Mouse (Mus musculus) CD4-positive, CD25-positive, alpha-beta regulatory T cell, adult 2 months (primary cell): Measurements from ENCODE around the gene Omt2b.
A peak's percentile ranks its signal among the peaks of the same experiment; 100 is the strongest.
"Not testable (repeated sequence)": the region's sequence is repeated elsewhere in the genome, so short reads cannot be mapped to it uniquely, and the experiment has no call there.

Experiments used
- DNase-seq: peaks from one replicate; pipeline ENCODE4 v3.0.0-alpha.2; 2012; ENCODE audit warnings: low read depth, low spot score

Gene Omt2b

DNA sequence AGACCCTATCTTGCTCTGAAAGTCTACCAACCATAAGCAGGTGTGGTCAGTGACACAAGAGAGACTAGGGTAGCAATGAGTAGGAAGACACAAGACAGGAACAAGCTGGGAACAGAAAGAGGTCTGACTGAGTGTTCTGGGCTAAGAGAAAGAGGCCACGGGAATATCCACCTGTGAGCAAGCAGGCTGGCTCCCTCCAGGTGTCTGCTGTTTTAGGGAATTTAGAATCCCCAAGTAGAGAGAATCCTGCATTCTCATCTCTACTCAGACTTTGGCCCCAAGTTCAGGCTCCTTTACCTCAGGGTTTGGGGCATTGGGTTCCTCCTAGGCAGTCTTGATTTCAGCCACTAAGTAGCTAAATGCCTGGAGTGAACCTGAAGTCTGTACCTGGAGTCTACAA, at the start of gene Omt2b:
Gene Omt2b, plus strand, starts transcription at position 301 of the 400 bp plus-strand sequence.
- DNase-seq: not testable (repeated sequence)

- DNase-seq: not testable (repeated sequence)
Observed at GRCm38 (mm10) chr9:78282002-78282711, 45.2 kb upstream of the Omt2b start.

GRCm38 (mm10) chr9:78289063-78289462, 38.3 kb upstream of the Omt2b start:
- DNase-seq: not testable (repeated sequence)

GRCm38 (mm10) chr9:78289723-78290122, 37.7 kb upstream of the Omt2b start, which contains the start of gene Gm10639:
Gm10639 (plus strand) TSS chr9:78289923.
- DNase-seq: not testable (repeated sequence)

DNA sequence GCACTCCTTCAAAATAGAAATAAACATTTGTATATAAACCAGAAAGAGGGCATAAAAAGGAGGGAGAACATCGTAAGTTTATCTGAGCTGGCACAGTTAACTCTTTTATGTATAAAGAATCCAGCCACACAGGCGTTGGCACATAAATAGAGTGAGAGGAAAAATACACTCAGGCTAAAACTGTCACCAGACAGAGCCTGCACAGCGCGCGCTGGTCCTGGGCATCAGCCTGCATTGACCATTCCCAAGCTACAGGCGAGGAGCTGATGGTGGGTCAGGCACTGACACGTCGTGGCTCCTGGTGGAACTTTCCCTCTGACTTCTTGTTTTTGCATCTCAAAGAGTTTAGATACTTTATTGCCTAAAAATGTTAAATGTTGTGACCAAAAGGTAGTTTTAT, 34.9 kb upstream of the Omt2b start:
- not testable (repeated sequence) for DNase-seq

GRCm38 (mm10) chr9:78293683-78294082, 33.7 kb upstream of the Omt2b start:
- not testable (repeated sequence) for DNase-seq

GRCm38 (mm10) chr9:78294781-78295180, 32.6 kb upstream of the Omt2b start:
- DNase-seq: not testable (repeated sequence)

DNA sequence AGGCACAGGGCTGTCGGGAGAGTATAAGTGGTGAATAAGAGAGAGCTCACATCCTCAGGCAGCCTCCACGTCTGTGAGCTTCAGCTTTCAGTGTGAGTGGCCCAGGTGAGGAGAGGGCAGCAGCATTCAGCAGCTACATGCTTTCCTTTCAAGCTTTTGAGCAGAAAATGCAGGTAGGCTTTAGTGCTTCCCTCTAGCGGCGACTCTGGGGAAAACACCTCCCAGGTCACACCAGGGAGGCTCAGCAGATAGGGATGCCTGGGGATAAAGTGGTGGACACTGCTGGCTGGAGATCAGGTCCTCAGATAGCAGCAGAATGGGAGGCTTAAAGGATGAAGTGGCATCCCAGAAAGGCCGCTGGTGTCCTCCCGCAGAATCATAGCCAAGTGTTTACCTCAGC, 31.3 kb upstream of the Omt2b start:
- peak; percentile 65 for DNase-seq

GRCm38 (mm10) chr9:78298232-78298631, 29.2 kb upstream of the Omt2b start:
- no peak for DNase-seq

- DNase-seq: not testable (repeated sequence)
Observed at GRCm38 (mm10) chr9:78299143-78299542, 28.2 kb upstream of the Omt2b start.

GRCm38 (mm10) chr9:78308122-78308521, 19.3 kb upstream of the Omt2b start:
- DNase-seq: not testable (repeated sequence)

- no peak for DNase-seq
Observed at GRCm38 (mm10) chr9:78314696-78315095, 12.7 kb upstream of the Omt2b start, which contains the start of gene Omt2a. Omt2a (minus strand) TSS chr9:78314796.

GRCm38 (mm10) chr9:78319499-78319898, 7.9 kb upstream of the Omt2b start:
- DNase-seq: peak; percentile 20

GRCm38 (mm10) chr9:78337050-78337449, 9.7 kb downstream of the Omt2b start:
- not testable (repeated sequence) for DNase-seq

GRCm38 (mm10) chr9:78340324-78340723, 12.9 kb downstream of the Omt2b start:
- DNase-seq: peak; percentile 58

GRCm38 (mm10) chr9:78342494-78342893, 15.1 kb downstream of the Omt2b start:
- DNase-seq: not testable (repeated sequence)

GRCm38 (mm10) chr9:78343055-78343454, 15.7 kb downstream of the Omt2b start:
- DNase-seq: not testable (repeated sequence)

GRCm38 (mm10) chr9:78345235-78345634, 17.8 kb downstream of the Omt2b start:
- not testable (repeated sequence) for DNase-seq

DNA sequence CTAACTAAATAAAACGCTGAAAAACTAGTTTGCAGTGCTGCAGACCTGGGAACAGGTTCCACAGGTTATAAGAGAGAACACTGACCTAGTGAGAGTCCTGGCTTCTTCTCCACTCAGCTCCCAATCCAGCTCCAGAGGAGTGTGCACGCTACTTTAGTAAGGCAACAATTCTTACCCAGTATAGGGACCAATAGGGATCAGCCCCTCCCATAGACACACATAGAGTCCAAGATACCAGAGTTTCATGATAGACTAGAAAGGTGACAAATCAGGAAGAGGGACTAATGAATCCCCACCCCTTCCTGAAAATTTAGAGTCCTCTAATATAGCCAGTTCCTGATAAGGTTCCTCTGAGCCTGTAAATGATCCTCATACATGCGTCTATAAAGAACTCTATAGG, 19.6 kb downstream of the Omt2b start:
- no peak for DNase-seq

- DNase-seq: not testable (repeated sequence)
Observed at GRCm38 (mm10) chr9:78348206-78349004, 21.0 kb downstream of the Omt2b start.

GRCm38 (mm10) chr9:78349141-78349540, 21.8 kb downstream of the Omt2b start:
- DNase-seq: not testable (repeated sequence)

- DNase-seq: not testable (repeated sequence)
Observed at GRCm38 (mm10) chr9:78350007-78350406, 22.6 kb downstream of the Omt2b start.
